Mouse (Mus musculus): Measurements from ENCODE around the gene 9230110F15Rik. TPM values are rescaled to one million over a fixed set of nuclear protein-coding genes. Genes with fewer than 3 reads are reported as not detected.
"Not testable (repeated sequence)": the region's sequence is repeated elsewhere in the genome, so short reads cannot be mapped to it uniquely, and the experiment has no call there.

Gene 9230110F15Rik
- not detected in 2 replicates for polyA plus RNA-seq (2016; fragmentation: Nextera tagmentation; extraction: Ambion mirVana)

- Histone ChIP-seq H3K4me2 (no peak within 1 kb of the TSS), H3K9ac (no peak within 1 kb of the TSS), H3K27me3 (replicated peaks) (no peaks in the 10 kb centered on the region), H3K4me3 (no peak within 1 kb of the TSS), H3K4me1 (no peaks in the 10 kb centered on the region), H3K36me3 (no peaks in the 10 kb centered on the region), H3K9me3 (replicated peaks) (no peaks in the 10 kb centered on the region), H3K27ac (no peak within 1 kb of the TSS)
- 48% methylated on average over 1 of the region's 1 CpGs for WGBS (ENCODE audit: insufficient replicate concordance)
- ATAC-seq, result no peak
Measured at GRCm38 (mm10) chr9:35844050-35844449, at the start of gene 9230110F15Rik. Gene 9230110F15Rik, minus strand, starts transcription at chr9:35844150.

GRCm38 (mm10) chr9:35893112-35893511, 49.2 kb upstream of the 9230110F15Rik start:
- not testable (repeated sequence) for H3K4me3 ChIP-seq; H3K27ac ChIP-seq; H3K4me2 ChIP-seq; H3K9me3 ChIP-seq (replicated peaks); H3K36me3 ChIP-seq; H3K9ac ChIP-seq; H3K27me3 ChIP-seq (replicated peaks); H3K4me1 ChIP-seq; ATAC-seq
- WGBS (ENCODE audit: insufficient replicate concordance), result 44% methylated on average over 1 of the region's 1 CpGs

GRCm38 (mm10) chr9:35817881-35818280, 26.1 kb downstream of the 9230110F15Rik start:
- not testable (repeated sequence) for ATAC-seq; H3K36me3 ChIP-seq; H3K27me3 ChIP-seq (replicated peaks); H3K4me2 ChIP-seq; H3K4me1 ChIP-seq; H3K27ac ChIP-seq; H3K4me3 ChIP-seq; H3K9ac ChIP-seq
- 81% methylated on average over 15 of the region's 15 CpGs for WGBS (ENCODE audit: insufficient replicate concordance)
- peaks cover 11% of the 10 kb centered on the region; the same call in 1 of the 2 replicates for H3K9me3 ChIP-seq (replicated peaks)

GRCm38 (mm10) chr9:35798146-35798545, 45.8 kb downstream of the 9230110F15Rik start:
- H3K4me2 ChIP-seq, result no peak overlapping the region
- ATAC-seq, result no peak
- H3K4me1 ChIP-seq, result no peaks in the 10 kb centered on the region
- no peak overlapping the region for H3K27ac ChIP-seq
- H3K9me3 ChIP-seq (replicated peaks), result no peaks in the 10 kb centered on the region
- no peaks in the 10 kb centered on the region for H3K27me3 ChIP-seq (replicated peaks)
- no peak overlapping the region for H3K9ac ChIP-seq
- H3K4me3 ChIP-seq, result no peak overlapping the region
- H3K36me3 ChIP-seq, result no peaks in the 10 kb centered on the region

GRCm38 (mm10) chr9:35790001-35790400, 53.9 kb downstream of the 9230110F15Rik start, which contains the start of the genes Gm27235 and D730048I06Rik:
Gene Gm27235, minus strand, starts transcription at chr9:35790101.
Gene D730048I06Rik, minus strand, starts transcription at chr9:35790112.
- no peak within 1 kb of the TSS for H3K4me2 ChIP-seq
- H3K36me3 ChIP-seq, result no peaks in the 10 kb centered on the region
- no peak within 1 kb of the TSS for H3K4me3 ChIP-seq
- H3K27ac ChIP-seq, result no peak within 1 kb of the TSS
- no peaks in the 10 kb centered on the region for H3K27me3 ChIP-seq (replicated peaks)
- no peak for ATAC-seq
- 74% methylated on average over 3 of the region's 3 CpGs for WGBS (ENCODE audit: insufficient replicate concordance)
- H3K9ac ChIP-seq, result no peak within 1 kb of the TSS
- 0 out of 2 replicates have a peak, but pooled peaks cover 1% of the 10 kb centered on the region for H3K9me3 ChIP-seq (replicated peaks)
- H3K4me1 ChIP-seq, result no peaks in the 10 kb centered on the region

Other genes with a start within 250 kb of the 9230110F15Rik start
- not detected in 2 replicates for gene Pate4, start 232.2 kb downstream of the 9230110F15Rik start, polyA plus RNA-seq (2016; fragmentation: Nextera tagmentation; extraction: Ambion mirVana)
- not detected in 2 replicates for gene Pate3, start 195.9 kb downstream of the 9230110F15Rik start, polyA plus RNA-seq (2016; fragmentation: Nextera tagmentation; extraction: Ambion mirVana)
- not detected in 2 replicates for gene Pate1, start 156.8 kb downstream of the 9230110F15Rik start, polyA plus RNA-seq (2016; fragmentation: Nextera tagmentation; extraction: Ambion mirVana)
- not detected in 2 replicates for gene Gm17677, start 103.1 kb downstream of the 9230110F15Rik start, polyA plus RNA-seq (2016; fragmentation: Nextera tagmentation; extraction: Ambion mirVana)
- not detected in 2 replicates for gene Gm17727, start 66.0 kb downstream of the 9230110F15Rik start, polyA plus RNA-seq (2016; fragmentation: Nextera tagmentation; extraction: Ambion mirVana)
- gene Gm27235, start 54.0 kb downstream of the 9230110F15Rik start, polyA plus RNA-seq (2016; fragmentation: Nextera tagmentation; extraction: Ambion mirVana), result not detected in 2 replicates
- not detected in 2 replicates for gene D730048I06Rik, start 54.0 kb downstream of the 9230110F15Rik start, polyA plus RNA-seq (2016; fragmentation: Nextera tagmentation; extraction: Ambion mirVana)
- gene 9230113P08Rik, start 64.3 kb upstream of the 9230110F15Rik start, polyA plus RNA-seq (2016; fragmentation: Nextera tagmentation; extraction: Ambion mirVana), result not detected in 2 replicates